Mouse (Mus musculus) cerebellum, adult 2 months (tissue): Measurements from ENCODE around the gene Sct.

ENCODE experiments used
- CTCF ChIP-seq: fragments of 200-500 bp; IDR thresholded peaks from 2 replicates; pipeline ENCODE4 v1.5.1; 2011; ENCODE audit warnings: low read depth, mild to moderate bottlenecking, control low read depth, low read length, moderate library complexity, borderline replicate concordance; ENCODE audit not compliant: insufficient read depth
- POLR2A ChIP-seq: fragments of 200-500 bp; IDR thresholded peaks from 2 replicates; pipeline ENCODE4 v1.6.1; 2011; ENCODE audit warnings: low read length, control low read depth, borderline replicate concordance; ENCODE audit not compliant: insufficient read depth

DNA sequence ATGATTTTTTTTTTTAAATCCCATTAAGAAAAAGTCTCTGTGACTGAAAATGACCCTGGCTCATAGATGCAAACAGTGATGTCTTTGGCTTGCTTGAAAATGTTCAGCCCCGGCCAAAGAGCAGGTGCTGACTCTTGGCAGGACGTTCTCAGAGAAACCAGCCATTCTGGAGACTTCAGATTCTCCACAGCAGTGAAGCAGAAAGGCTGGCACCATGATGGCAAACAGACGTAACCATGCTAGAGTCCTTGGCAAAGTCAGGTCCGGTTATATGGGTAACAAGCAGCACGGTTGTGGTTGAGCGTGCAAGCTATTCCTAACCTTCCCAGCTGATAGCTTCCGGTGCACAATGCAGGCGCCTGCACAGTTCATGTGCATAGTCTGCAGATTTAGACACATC, 20.2 kb upstream of the Sct start:
- no peak for TF ChIP-seq CTCF
- TF ChIP-seq POLR2A, result no peak
